Mouse (Mus musculus) thymus, adult 18-20 months (tissue): ENCODE data around the gene Nudt3.
"Not testable (repeated sequence)": the region's sequence is repeated elsewhere in the genome, so short reads cannot be mapped to it uniquely, and the experiment has no call there.

Experiments
- DNase-seq, 2 experiments: peaks; one replicate each; pipeline ENCODE4 v3.0.0; 2022; ENCODE audit warnings: mixed read lengths in 2 of 2

Gene Nudt3

GRCm38 (mm10) chr17:27623360-27624326 lies at the start of gene Nudt3:
Gene Nudt3, minus strand, starts transcription at chr17:27623495.
- peak; percentile 79 to 81 for DNase-seq

- DNase-seq = no peak
These were observed 48.4 kb upstream of the Nudt3 start for GRCm38 (mm10) chr17:27671720-27672119.

- no peak for DNase-seq
These were observed 35.5 kb upstream of the Nudt3 start for GRCm38 (mm10) chr17:27658767-27659166.

GRCm38 (mm10) chr17:27657123-27657522 lies 33.8 kb upstream of the Nudt3 start:
- DNase-seq = no peak

- DNase-seq = no peak
These were observed 33.1 kb upstream of the Nudt3 start for GRCm38 (mm10) chr17:27656414-27656813.

GRCm38 (mm10) chr17:27656011-27656399 lies 32.7 kb upstream of the Nudt3 start:
- DNase-seq = peak; percentile 36 to 55

- peak; percentile 47 to 49 for DNase-seq
These were observed 32.1 kb upstream of the Nudt3 start, which contains the start of gene Pacsin1 for GRCm38 (mm10) chr17:27655089-27656010. Gene Pacsin1, plus strand, starts transcription at chr17:27655509.

GRCm38 (mm10) chr17:27653253-27653959 lies 30.1 kb upstream of the Nudt3 start:
- no peak for DNase-seq

- DNase-seq = no peak
These were observed 28.9 kb upstream of the Nudt3 start for GRCm38 (mm10) chr17:27652046-27652790.

GRCm38 (mm10) chr17:27650586-27650985 lies 27.3 kb upstream of the Nudt3 start:
- no peak for DNase-seq

GRCm38 (mm10) chr17:27650160-27650559 lies 26.9 kb upstream of the Nudt3 start:
- peak in 1 of 2 experiments; percentile 48 for DNase-seq

- no peak for DNase-seq
These were observed 22.5 kb upstream of the Nudt3 start for GRCm38 (mm10) chr17:27645807-27646206.

- DNase-seq = no peak
These were observed 21.3 kb upstream of the Nudt3 start for GRCm38 (mm10) chr17:27644572-27644971.

- no peak for DNase-seq
These were observed 20.5 kb upstream of the Nudt3 start for GRCm38 (mm10) chr17:27643756-27644155.

GRCm38 (mm10) chr17:27643101-27643500 lies 19.8 kb upstream of the Nudt3 start:
- DNase-seq = no peak

GRCm38 (mm10) chr17:27642491-27643062 lies 19.3 kb upstream of the Nudt3 start:
- no peak for DNase-seq

GRCm38 (mm10) chr17:27639851-27640250 lies 16.6 kb upstream of the Nudt3 start:
- not testable (repeated sequence) for DNase-seq

- DNase-seq = no peak
These were observed 15.6 kb upstream of the Nudt3 start for GRCm38 (mm10) chr17:27638921-27639332.

GRCm38 (mm10) chr17:27637333-27637732 lies 14.0 kb upstream of the Nudt3 start:
- DNase-seq = no peak

GRCm38 (mm10) chr17:27636132-27637020 lies 13.1 kb upstream of the Nudt3 start, which contains the start of gene Rps10:
Gene Rps10, minus strand, starts transcription at chr17:27636669.
- no peak for DNase-seq
